Mouse (Mus musculus) forebrain, embryonic 13.5 days (tissue): ENCODE measurements around the gene Irf3. TPM values are rescaled to one million over a fixed set of nuclear protein-coding genes. Genes with fewer than 3 reads are reported as not detected.

Source experiments
- ATAC-seq: fragments of 200-750 bp; cut with Nextera tagmentation; 2 replicates; pipeline ENCODE4 v1.8.0; 2017
- H3K27ac ChIP-seq: fragments of 300-500 bp; sonication (generic); 2 replicates; pipeline ENCODE4 v1.5.1; 2015; ENCODE audit warnings: inconsistent platforms, mild to moderate bottlenecking, moderate library complexity
- H3K27me3 ChIP-seq: fragments of 300-500 bp; sonication (generic); 2 replicates; pipeline ENCODE4 v1.6.1; 2015; ENCODE audit warnings: mild to moderate bottlenecking, inconsistent platforms
- H3K36me3 ChIP-seq: fragments of 300-500 bp; sonication (generic); 2 replicates; pipeline ENCODE4 v1.6.1; 2015; ENCODE audit warnings: mild to moderate bottlenecking, inconsistent platforms; ENCODE audit not compliant: poor library complexity, severe bottlenecking
- H3K4me1 ChIP-seq: fragments of 300-500 bp; sonication (generic); 2 replicates; pipeline ENCODE4 v1.6.1; 2015; ENCODE audit warnings: inconsistent platforms
- H3K4me2 ChIP-seq: fragments of 300-500 bp; sonication (generic); 2 replicates; pipeline ENCODE4 v1.6.1; 2015; ENCODE audit warnings: inconsistent platforms, mild to moderate bottlenecking, moderate library complexity
- H3K4me3 ChIP-seq: fragments of 300-500 bp; sonication (generic); 2 replicates; pipeline ENCODE4 v1.5.1; 2015; ENCODE audit warnings: mild to moderate bottlenecking, inconsistent platforms
- H3K9ac ChIP-seq: fragments of 300-500 bp; sonication (generic); 2 replicates; pipeline ENCODE4 v1.6.1; 2015; ENCODE audit warnings: mild to moderate bottlenecking, inconsistent platforms
- H3K9me3 ChIP-seq: fragments of 300-500 bp; sonication (generic); replicated peaks from 2 replicates; pipeline ENCODE4 v1.6.1; 2016; ENCODE audit warnings: inconsistent platforms
- WGBS: fragments of 180-500 bp; shearing (Covaris S2); methylation state at CpG from one replicate; pipeline ENCODE4 v1.1.7; 2015; 5-methylcytosine and 5-hydroxymethylcytosine counted together
- polyA plus RNA-seq: library from polyadenylated mRNA; unstranded; fragments of >200 nt; fragmentation: Nextera tagmentation; extraction: Ambion mirVana; gene quantifications from 2 replicates; pipeline ENCODE4 v1.2.1, GENCODE M21; 2015

Gene Irf3
- polyA plus RNA-seq, 1 experiment from 2014 or later: 67.9 TPM

DNA sequence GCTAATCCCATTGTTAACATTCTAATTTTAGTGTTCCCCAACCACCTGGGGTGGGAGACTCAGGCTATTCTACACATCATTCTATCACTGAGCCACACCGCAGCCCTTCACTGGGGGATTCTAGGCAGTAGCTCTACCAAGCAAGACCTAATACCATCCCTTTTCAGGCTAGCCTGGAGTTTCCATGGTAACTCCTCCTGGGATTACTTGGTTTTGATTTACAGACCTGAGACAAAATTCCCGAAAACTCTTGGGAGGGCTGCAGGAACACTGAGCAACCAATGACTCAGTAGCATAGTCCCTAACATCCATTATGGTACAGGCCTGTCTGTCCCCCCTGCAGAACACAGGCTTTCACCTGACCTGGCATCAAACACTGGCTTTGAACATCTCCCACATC, 28.8 kb downstream of the Irf3 start:
- 69% methylated on average over 2 of the region's 2 CpGs for WGBS
- no peak for ATAC-seq
- no peaks in the 10 kb centered on the region for H3K27me3 ChIP-seq
- H3K4me2 ChIP-seq: no peak overlapping the region
- H3K36me3 ChIP-seq: peaks cover 49% of the 10 kb centered on the region
- no peak overlapping the region for H3K9ac ChIP-seq
- H3K9me3 ChIP-seq: no peaks in the 10 kb centered on the region
- H3K4me1 ChIP-seq: no peaks in the 10 kb centered on the region
- H3K27ac ChIP-seq: 0 out of 2 replicates have a peak overlapping the region, but pooled peaks have one; percentile 7
- H3K4me3 ChIP-seq: no peak overlapping the region

DNA sequence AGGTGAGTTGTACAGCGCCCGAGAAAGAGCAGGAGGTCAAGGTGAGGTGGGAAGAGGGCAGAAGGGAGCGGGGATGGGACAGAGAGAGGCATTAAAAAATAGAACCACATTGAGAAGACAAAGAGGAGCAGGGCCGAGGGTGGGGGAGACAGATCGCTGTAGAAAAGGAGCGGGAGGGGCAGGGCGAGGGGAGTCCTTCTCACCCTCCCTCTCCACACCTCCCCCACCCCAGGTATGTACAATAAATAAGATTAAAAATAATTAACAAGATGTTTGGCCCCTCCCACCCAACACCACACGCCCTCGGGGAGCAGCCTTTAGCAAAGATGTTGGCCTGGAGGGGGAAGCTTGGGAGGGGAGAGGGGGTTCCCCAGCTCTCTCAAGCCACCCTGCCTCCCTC, 30.3 kb downstream of the Irf3 start:
- Histone ChIP-seq H3K9me3 (no peaks in the 10 kb centered on the region), H3K4me3 (no peak overlapping the region), H3K4me2 (no peak overlapping the region), H3K27me3 (no peaks in the 10 kb centered on the region), H3K36me3 (peaks cover 64% of the 10 kb centered on the region), H3K27ac (no peak overlapping the region), H3K9ac (no peak overlapping the region), H3K4me1 (no peaks in the 10 kb centered on the region)
- 88% methylated on average over 9 of the region's 9 CpGs for WGBS
- no peak for ATAC-seq

DNA sequence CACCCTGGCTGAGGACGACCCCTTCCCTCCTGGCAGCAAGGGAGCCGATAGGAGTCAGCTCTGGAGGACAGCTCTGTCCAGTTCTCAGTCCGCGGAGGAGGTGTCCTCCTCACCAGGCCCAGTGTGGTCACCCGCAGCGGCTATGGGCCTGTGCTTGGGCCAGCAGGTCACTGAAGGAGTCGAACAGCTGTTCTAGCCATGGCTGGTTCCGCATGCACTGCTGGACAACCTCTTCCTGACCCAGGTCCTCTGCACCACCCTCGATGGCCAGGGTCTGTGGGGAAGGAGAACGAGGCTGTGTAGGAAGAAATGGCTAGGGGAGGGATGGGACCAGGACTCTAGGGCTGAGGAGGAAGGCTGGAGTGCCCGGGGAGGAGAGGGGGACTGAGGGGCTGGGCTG, 30.9 kb downstream of the Irf3 start:
- whole genome bisulfite sequencing: 95% methylated on average over 11 of the region's 11 CpGs
- no peak overlapping the region for H3K4me3 ChIP-seq
- no peak for ATAC-seq
- H3K4me2 ChIP-seq: no peak overlapping the region
- peaks cover 70% of the 10 kb centered on the region for H3K36me3 ChIP-seq
- H3K9me3 ChIP-seq: no peaks in the 10 kb centered on the region
- H3K27ac ChIP-seq: no peak overlapping the region
- H3K9ac ChIP-seq: no peak overlapping the region
- no peaks in the 10 kb centered on the region for H3K27me3 ChIP-seq
- H3K4me1 ChIP-seq: no peaks in the 10 kb centered on the region

DNA sequence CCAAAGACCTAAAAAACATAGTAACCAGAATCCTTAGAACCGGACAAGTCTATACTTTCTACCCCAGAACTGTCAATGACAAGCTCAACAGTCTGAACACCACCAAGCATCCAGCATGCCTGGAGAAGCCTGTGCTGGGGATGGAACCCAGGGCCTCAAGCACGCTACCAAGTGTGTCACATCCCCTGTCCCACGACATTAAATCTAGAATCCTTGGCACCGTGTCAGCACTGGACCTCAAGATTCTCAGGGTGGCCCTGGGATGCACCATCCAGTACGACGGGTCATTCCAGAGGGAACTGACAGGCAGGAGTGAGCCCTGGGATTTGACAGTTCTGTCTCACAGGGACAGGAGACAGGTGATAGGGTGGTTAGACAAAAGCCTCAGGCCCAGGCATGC, 32.5 kb downstream of the Irf3 start:
- Histone ChIP-seq H3K4me3 (no peak overlapping the region), H3K4me2 (no peak overlapping the region), H3K27ac (no peak overlapping the region), H3K9me3 (no peaks in the 10 kb centered on the region), H3K4me1 (no peaks in the 10 kb centered on the region), H3K9ac (no peak overlapping the region), H3K27me3 (no peaks in the 10 kb centered on the region), H3K36me3 (peaks cover 87% of the 10 kb centered on the region)
- 91% methylated on average over 6 of the region's 6 CpGs for WGBS
- no peak for ATAC-seq

DNA sequence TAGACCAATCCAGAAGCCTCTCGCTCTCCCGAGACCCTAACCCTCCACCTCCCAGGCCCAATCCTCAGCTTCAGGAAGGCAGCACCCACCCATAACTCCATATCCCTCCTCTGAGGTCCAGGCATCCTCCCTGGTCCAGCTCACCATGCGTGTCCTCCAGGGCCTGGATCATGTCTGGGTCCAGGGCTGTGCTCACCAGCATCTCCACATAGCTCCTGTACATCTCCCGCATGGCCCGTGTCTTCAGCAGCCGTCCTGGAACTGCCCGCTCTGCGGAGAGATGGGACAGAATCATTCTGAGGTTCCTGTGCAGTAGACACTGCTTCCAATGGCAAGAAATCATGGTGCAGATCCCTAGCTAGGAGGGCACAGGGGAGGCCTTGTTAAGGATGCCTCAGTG, 33.4 kb downstream of the Irf3 start:
- no peak for ATAC-seq
- no peaks in the 10 kb centered on the region for H3K27me3 ChIP-seq
- no peak overlapping the region for H3K4me2 ChIP-seq
- no peak overlapping the region for H3K27ac ChIP-seq
- peaks cover 95% of the 10 kb centered on the region for H3K36me3 ChIP-seq
- H3K4me3 ChIP-seq: no peak overlapping the region
- 94% methylated on average over 8 of the region's 8 CpGs for WGBS
- no peak overlapping the region for H3K9ac ChIP-seq
- no peaks in the 10 kb centered on the region for H3K9me3 ChIP-seq
- H3K4me1 ChIP-seq: no peaks in the 10 kb centered on the region

DNA sequence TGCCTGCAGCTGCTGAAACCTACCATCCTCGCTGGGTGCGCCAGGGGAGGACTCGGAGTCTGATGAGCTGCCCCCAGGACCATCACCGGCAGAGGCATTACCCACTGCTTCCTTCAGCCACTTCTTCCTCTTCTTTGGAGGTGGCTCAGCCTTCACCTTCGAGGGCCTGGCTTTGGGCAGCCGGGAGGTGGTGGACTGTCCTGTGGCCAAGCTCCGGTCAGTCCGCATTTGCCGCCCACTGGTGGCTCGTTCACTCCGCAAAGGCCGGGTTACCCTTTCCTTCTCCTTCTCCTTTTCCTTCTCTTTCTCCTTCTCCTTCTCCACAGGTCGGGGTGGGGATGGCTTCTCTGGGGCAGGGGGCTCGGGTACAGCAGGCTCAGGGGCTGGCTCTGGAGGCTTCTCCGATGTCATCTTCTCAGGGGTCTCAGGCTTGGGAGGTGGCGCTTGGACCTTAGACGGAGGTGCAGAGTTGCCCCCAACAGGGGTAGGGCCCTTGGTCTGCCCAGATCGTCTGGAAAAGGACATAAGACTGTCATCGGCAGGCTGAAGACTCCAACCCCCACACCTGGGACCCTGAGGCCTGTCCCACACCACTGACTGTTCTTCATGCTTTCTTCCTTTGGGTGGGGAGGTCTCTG, 36.4 kb downstream of the Irf3 start:
- Histone ChIP-seq H3K27me3 (no peaks in the 10 kb centered on the region), H3K27ac (no peak overlapping the region), H3K4me1 (no peaks in the 10 kb centered on the region), H3K4me3 (no peak overlapping the region), H3K9ac (no peak overlapping the region), H3K36me3 (peaks cover 99% of the 10 kb centered on the region), H3K9me3 (no peaks in the 10 kb centered on the region), H3K4me2 (no peak overlapping the region)
- WGBS: 94% methylated on average over 19 of the region's 19 CpGs
- no peak for ATAC-seq

DNA sequence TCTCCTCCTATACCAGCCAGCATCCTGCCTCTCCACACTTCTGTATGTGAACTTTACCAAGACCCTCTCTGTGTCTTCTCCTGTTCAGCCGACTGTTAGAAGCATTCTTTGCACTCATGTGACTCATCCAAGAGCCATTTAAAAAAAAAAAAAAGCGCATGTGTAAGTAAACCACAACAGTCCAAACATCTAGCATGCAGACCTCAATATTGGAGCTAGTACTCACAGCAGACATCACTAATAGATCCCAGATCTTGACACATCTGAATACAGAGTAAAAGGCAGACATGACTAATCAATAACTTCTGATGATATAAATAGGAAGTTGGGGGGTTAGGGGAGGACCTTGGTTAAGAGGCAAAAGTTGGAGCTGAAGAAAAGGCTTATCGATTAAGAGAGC, 38.2 kb downstream of the Irf3 start:
- Histone ChIP-seq H3K4me1 (no peaks in the 10 kb centered on the region), H3K9me3 (no peaks in the 10 kb centered on the region), H3K27ac (no peak overlapping the region), H3K4me3 (no peak overlapping the region), H3K27me3 (no peaks in the 10 kb centered on the region), H3K36me3 (peaks cover 99% of the 10 kb centered on the region), H3K4me2 (no peak overlapping the region), H3K9ac (no peak overlapping the region)
- 95% methylated on average over 3 of the region's 3 CpGs for WGBS
- ATAC-seq: no peak

DNA sequence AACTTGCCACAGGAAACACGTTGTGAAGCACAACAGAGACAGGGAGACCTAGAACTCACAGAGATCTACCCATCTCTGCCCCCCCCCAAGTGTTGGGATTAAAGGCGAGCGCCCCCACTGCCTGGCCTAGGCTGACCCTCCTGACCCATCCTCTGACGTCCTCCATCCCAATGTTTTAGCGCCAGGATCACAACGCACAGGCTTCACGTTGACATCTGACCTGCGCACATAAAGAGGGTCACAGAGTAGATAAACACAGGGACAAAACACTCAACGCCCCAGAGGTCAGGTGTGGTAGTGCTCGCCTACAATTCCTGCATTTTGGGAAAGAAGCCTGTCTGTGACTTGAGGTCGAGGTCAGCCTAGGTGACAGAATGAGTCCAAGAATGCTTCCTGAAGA, 39.3 kb downstream of the Irf3 start:
- Histone ChIP-seq H3K27ac (no peak overlapping the region), H3K4me3 (no peak overlapping the region), H3K9me3 (no peaks in the 10 kb centered on the region), H3K9ac (no peak overlapping the region), H3K27me3 (no peaks in the 10 kb centered on the region), H3K4me1 (no peaks in the 10 kb centered on the region), H3K36me3 (peaks cover 99% of the 10 kb centered on the region), H3K4me2 (no peak overlapping the region)
- 95% methylated on average over 11 of the region's 11 CpGs for WGBS
- ATAC-seq: no peak

DNA sequence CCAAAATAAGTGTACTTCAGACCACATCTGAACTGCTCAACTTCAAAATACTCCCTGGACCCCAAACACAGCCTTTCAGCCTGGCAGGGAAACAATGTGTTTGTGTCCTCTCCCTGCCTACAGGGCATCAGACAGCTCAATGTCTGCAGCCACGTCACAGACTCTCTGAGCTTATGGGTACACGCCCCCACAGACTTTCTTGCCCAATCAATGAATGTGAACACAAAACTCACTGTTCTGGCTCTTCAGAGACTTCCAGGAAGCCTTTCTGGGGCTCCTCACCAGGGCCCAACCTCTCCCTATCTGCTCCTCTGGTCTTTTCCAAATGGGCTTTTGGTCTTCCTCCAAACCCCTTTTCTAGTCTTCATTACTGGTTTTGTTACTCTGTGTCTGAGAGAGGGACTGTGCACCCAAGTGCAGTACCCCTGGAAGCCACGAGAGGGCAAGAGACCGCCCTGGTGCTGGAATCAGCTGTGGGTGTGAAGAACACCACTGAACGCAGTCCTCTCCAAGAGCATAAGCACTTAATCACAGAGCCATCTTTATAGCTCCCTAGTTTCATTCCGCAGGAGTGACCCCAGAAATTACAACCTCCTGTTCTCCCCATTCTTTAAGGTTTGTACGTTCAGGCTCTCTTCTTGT, 40.4 kb downstream of the Irf3 start:
- H3K4me1 ChIP-seq: no peaks in the 10 kb centered on the region
- H3K9me3 ChIP-seq: no peaks in the 10 kb centered on the region
- H3K9ac ChIP-seq: no peak overlapping the region
- no peak overlapping the region for H3K27ac ChIP-seq
- WGBS: 69% methylated on average over 7 of the region's 7 CpGs
- peaks cover 99% of the 10 kb centered on the region for H3K36me3 ChIP-seq
- H3K4me3 ChIP-seq: no peak overlapping the region
- no peak for ATAC-seq
- H3K27me3 ChIP-seq: no peaks in the 10 kb centered on the region
- H3K4me2 ChIP-seq: no peak overlapping the region

DNA sequence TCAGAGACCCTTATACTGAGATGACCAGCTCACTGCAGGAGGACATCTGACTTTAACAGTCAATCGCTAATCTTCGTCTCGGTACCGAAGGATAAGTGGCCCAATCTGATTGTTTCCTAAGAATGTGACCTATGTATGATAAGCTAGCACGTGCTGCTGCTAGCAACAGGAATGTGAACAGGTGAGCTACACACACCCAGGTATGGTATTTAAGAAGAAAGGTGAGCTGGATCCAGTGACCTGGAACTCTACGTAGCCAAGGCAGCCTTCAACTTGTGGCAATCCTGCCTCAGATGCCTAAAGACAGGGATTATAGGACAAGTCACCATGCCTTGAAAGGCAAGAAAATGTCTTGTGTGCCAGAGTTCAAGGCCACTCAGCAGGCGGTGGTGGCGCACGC, 41.0 kb downstream of the Irf3 start:
- no peak overlapping the region for H3K4me2 ChIP-seq
- ATAC-seq: no peak
- no peak overlapping the region for H3K27ac ChIP-seq
- H3K4me1 ChIP-seq: no peaks in the 10 kb centered on the region
- H3K27me3 ChIP-seq: no peaks in the 10 kb centered on the region
- no peaks in the 10 kb centered on the region for H3K9me3 ChIP-seq
- WGBS: 96% methylated on average over 9 of the region's 9 CpGs
- no peak overlapping the region for H3K4me3 ChIP-seq
- no peak overlapping the region for H3K9ac ChIP-seq
- H3K36me3 ChIP-seq: peaks cover 99% of the 10 kb centered on the region

DNA sequence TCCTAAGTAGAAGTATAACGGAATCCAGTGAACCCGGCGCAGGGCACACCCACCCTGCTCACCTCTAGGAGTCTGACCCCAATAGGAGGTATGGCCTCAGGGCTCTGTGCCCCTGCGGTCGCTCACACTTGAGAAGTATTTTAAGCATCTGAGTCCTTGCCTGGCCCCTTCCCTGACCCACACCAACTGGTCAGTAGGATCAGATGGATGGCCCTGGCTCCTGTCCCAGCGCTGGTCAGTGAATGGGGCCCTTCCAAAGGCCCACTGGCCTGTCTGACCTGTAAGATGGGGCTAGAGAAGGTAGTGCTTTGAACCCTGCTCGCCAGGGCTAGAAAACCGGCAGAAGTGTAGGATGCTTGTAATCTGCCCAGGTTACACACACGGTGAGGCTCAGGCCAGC, 43.4 kb downstream of the Irf3 start:
- WGBS: 91% methylated on average over 9 of the region's 9 CpGs
- no peaks in the 10 kb centered on the region for H3K9me3 ChIP-seq
- ATAC-seq: no peak

DNA sequence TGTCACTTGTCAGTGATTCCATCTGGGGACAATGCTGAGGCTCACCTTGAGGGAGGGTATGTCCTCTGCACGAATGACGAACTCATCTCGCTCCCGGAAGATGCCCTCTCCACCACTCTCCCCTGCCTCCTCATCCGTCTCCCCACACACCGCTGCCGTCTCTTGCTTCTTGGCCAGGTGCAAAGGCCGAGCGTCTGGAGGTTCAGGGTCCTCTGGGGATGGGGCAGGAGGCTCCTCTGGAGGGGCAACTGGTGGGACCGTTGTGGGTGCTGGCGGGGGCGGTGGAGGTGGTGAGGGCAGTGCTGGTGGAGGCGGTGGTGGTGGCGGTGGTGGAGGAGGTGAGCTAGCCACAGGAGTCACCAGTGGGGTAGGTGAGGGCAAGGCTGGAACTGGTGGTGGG, 45.9 kb downstream of the Irf3 start:
- H3K27me3 ChIP-seq: no peaks in the 10 kb centered on the region
- H3K4me2 ChIP-seq: no peak overlapping the region
- no peak overlapping the region for H3K9ac ChIP-seq
- H3K4me3 ChIP-seq: no peak overlapping the region
- H3K9me3 ChIP-seq: no peaks in the 10 kb centered on the region
- ATAC-seq: no peak
- H3K4me1 ChIP-seq: peaks cover 3% of the 10 kb centered on the region; the same call in 1 of the 2 replicates
- 96% methylated on average over 11 of the region's 14 CpGs for WGBS
- no peak overlapping the region for H3K27ac ChIP-seq
- peaks cover 99% of the 10 kb centered on the region for H3K36me3 ChIP-seq

More for the DNA sequence above, 43.4 kb downstream of the Irf3 start:
- Histone ChIP-seq H3K4me1 (no peaks in the 10 kb centered on the region), H3K36me3 (peaks cover 99% of the 10 kb centered on the region), H3K27me3 (no peaks in the 10 kb centered on the region), H3K9ac (no peak overlapping the region), H3K27ac (no peak overlapping the region), H3K4me2 (no peak overlapping the region), H3K4me3 (no peak overlapping the region)

DNA sequence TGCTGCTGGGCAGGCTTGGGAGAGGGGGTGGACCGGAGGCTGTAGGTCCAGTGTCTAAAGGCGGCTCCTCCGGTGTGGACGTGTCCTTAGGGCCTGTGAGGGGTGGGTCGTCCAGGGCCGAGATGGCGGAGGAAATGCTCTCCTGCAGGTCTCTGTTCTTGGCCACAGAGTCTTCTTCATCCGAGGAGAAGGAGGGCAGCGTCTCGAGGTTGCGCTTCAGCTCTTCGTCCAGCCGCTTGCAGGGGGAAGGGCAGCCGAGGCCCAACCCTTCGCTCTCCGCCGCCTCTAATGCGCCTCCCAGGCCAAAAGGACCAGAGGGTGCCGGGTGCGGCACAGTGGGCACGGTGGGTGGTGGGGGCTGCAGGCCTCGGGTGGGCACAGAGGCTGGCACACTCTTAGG, 48.3 kb downstream of the Irf3 start:
- Histone ChIP-seq H3K27ac (no peak overlapping the region), H3K36me3 (peaks cover 97% of the 10 kb centered on the region), H3K27me3 (no peaks in the 10 kb centered on the region), H3K9me3 (no peaks in the 10 kb centered on the region), H3K4me2 (no peak overlapping the region), H3K9ac (no peak overlapping the region), H3K4me1 (peaks cover 13% of the 10 kb centered on the region), H3K4me3 (no peak overlapping the region)
- ATAC-seq: no peak
- 93% methylated on average over 22 of the region's 22 CpGs for WGBS
